Mouse (Mus musculus): ENCODE data around the gene Smoc1. TPM values are rescaled to one million over a fixed set of nuclear protein-coding genes. Genes with fewer than 3 reads are reported as not detected.

The Smoc1 gene
- polyA plus RNA-seq, 1 experiment from 2014 or later, result 12.8 TPM

GRCm38 (mm10) chr12:81018516-81019279 lies 7.9 kb upstream of the Smoc1 start:
- no peaks in the 10 kb centered on the region for H3K9me3 ChIP-seq (ENCODE audit: control insufficient read depth, low read length)
- 85% methylated on average over 20 of the region's 20 CpGs for WGBS
- no peaks in the 10 kb centered on the region for H3K27me3 ChIP-seq (replicated peaks; ENCODE audit: control insufficient read depth, insufficient read depth, low read length)
- H3K4me2 ChIP-seq (ENCODE audit: low read length), result no peak overlapping the region
- no peak overlapping the region for H3K27ac ChIP-seq (ENCODE audit: low read length)
- H3K4me3 ChIP-seq (replicated peaks; ENCODE audit: low read length), result no peak overlapping the region
- H3K9ac ChIP-seq (replicated peaks; ENCODE audit: low read depth, low read length), result no peak overlapping the region
- ATAC-seq, result no peak
- no peaks in the 10 kb centered on the region for H3K4me1 ChIP-seq (replicated peaks; ENCODE audit: control insufficient read depth, insufficient read depth, low read length)
- H3K36me3 ChIP-seq (ENCODE audit: control insufficient read depth, insufficient read depth), result no peaks in the 10 kb centered on the region

- Histone ChIP-seq H3K9ac (replicated peaks; ENCODE audit: low read depth, low read length) (no peak overlapping the region), H3K9me3 (ENCODE audit: control insufficient read depth, low read length) (no peaks in the 10 kb centered on the region), H3K4me1 (replicated peaks; ENCODE audit: control insufficient read depth, insufficient read depth, low read length) (no peaks in the 10 kb centered on the region), H3K27ac (ENCODE audit: low read length) (no peak overlapping the region), H3K27me3 (replicated peaks; ENCODE audit: control insufficient read depth, insufficient read depth, low read length) (0 out of 2 replicates have a peak, but pooled peaks cover under 1% of the 10 kb centered on the region), H3K36me3 (ENCODE audit: control insufficient read depth, insufficient read depth) (no peaks in the 10 kb centered on the region), H3K4me2 (ENCODE audit: low read length) (no peak overlapping the region), H3K4me3 (replicated peaks; ENCODE audit: low read length) (no peak overlapping the region)
- WGBS, result 92% methylated on average over 7 of the region's 7 CpGs
- ATAC-seq, result no peak
These were observed 7.2 kb upstream of the Smoc1 start for GRCm38 (mm10) chr12:81019280-81019935.

GRCm38 (mm10) chr12:81024407-81024806 lies 2.2 kb upstream of the Smoc1 start:
- Histone ChIP-seq H3K9ac (replicated peaks; ENCODE audit: low read depth, low read length) (no peak overlapping the region), H3K27ac (ENCODE audit: low read length) (no peak overlapping the region), H3K9me3 (ENCODE audit: control insufficient read depth, low read length) (no peaks in the 10 kb centered on the region), H3K4me3 (replicated peaks; ENCODE audit: low read length) (no peak overlapping the region), H3K36me3 (ENCODE audit: control insufficient read depth, insufficient read depth) (no peaks in the 10 kb centered on the region), H3K27me3 (replicated peaks; ENCODE audit: control insufficient read depth, insufficient read depth, low read length) (peaks cover 11% of the 10 kb centered on the region; the same call in 1 of the 2 replicates), H3K4me1 (replicated peaks; ENCODE audit: control insufficient read depth, insufficient read depth, low read length) (peaks cover 22% of the 10 kb centered on the region), H3K4me2 (ENCODE audit: low read length) (no peak overlapping the region)
- WGBS, result 91% methylated on average over 7 of the region's 7 CpGs
- no peak for ATAC-seq

- 63% methylated on average over 2 of the region's 2 CpGs for WGBS
These were observed 1.6 kb upstream of the Smoc1 start for GRCm38 (mm10) chr12:81024993-81025392.

GRCm38 (mm10) chr12:81026995-81027942 lies 661 bp downstream of the Smoc1 start:
- peak overlapping the region; percentile 79 for H3K4me3 ChIP-seq (replicated peaks; ENCODE audit: low read length)
- WGBS, result 2% methylated on average over 45 of the region's 45 CpGs
- H3K27me3 ChIP-seq (replicated peaks; ENCODE audit: control insufficient read depth, insufficient read depth, low read length), result peaks cover 11% of the 10 kb centered on the region; the same call in 1 of the 2 replicates
- H3K4me2 ChIP-seq (ENCODE audit: low read length), result peak overlapping the region; percentile 98
- no peaks in the 10 kb centered on the region for H3K36me3 ChIP-seq (ENCODE audit: control insufficient read depth, insufficient read depth)
- H3K9ac ChIP-seq (replicated peaks; ENCODE audit: low read depth, low read length), result peak overlapping the region; percentile 78
- H3K4me1 ChIP-seq (replicated peaks; ENCODE audit: control insufficient read depth, insufficient read depth, low read length), result peaks cover 22% of the 10 kb centered on the region
- peak; percentile 72 for ATAC-seq
- no peak overlapping the region; the same call in 1 of the 2 replicates for H3K27ac ChIP-seq (ENCODE audit: low read length)
- H3K9me3 ChIP-seq (ENCODE audit: control insufficient read depth, low read length), result no peaks in the 10 kb centered on the region

More at GRCm38 (mm10) chr12:81024993-81025392, 1.6 kb upstream of the Smoc1 start:
- Histone ChIP-seq H3K9me3 (ENCODE audit: control insufficient read depth, low read length) (no peaks in the 10 kb centered on the region), H3K4me3 (replicated peaks; ENCODE audit: low read length) (no peak overlapping the region), H3K27me3 (replicated peaks; ENCODE audit: control insufficient read depth, insufficient read depth, low read length) (peaks cover 11% of the 10 kb centered on the region; the same call in 1 of the 2 replicates), H3K4me1 (replicated peaks; ENCODE audit: control insufficient read depth, insufficient read depth, low read length) (peaks cover 22% of the 10 kb centered on the region), H3K27ac (ENCODE audit: low read length) (no peak overlapping the region), H3K9ac (replicated peaks; ENCODE audit: low read depth, low read length) (no peak overlapping the region), H3K36me3 (ENCODE audit: control insufficient read depth, insufficient read depth) (no peaks in the 10 kb centered on the region), H3K4me2 (ENCODE audit: low read length) (no peak overlapping the region)
- no peak for ATAC-seq

- Histone ChIP-seq H3K9ac (replicated peaks; ENCODE audit: low read depth, low read length) (no peak overlapping the region), H3K9me3 (ENCODE audit: control insufficient read depth, low read length) (no peaks in the 10 kb centered on the region), H3K4me2 (ENCODE audit: low read length) (peak overlapping the region; percentile 98), H3K27ac (ENCODE audit: low read length) (no peak overlapping the region), H3K4me3 (replicated peaks; ENCODE audit: low read length) (peak overlapping the region; percentile 79), H3K4me1 (replicated peaks; ENCODE audit: control insufficient read depth, insufficient read depth, low read length) (peaks cover 22% of the 10 kb centered on the region), H3K27me3 (replicated peaks; ENCODE audit: control insufficient read depth, insufficient read depth, low read length) (peaks cover 11% of the 10 kb centered on the region; the same call in 1 of the 2 replicates), H3K36me3 (ENCODE audit: control insufficient read depth, insufficient read depth) (no peaks in the 10 kb centered on the region)
- 47% methylated on average over 16 of the region's 16 CpGs for WGBS
- no peak for ATAC-seq
These were observed 1.8 kb downstream of the Smoc1 start for GRCm38 (mm10) chr12:81028291-81028920.

GRCm38 (mm10) chr12:81029731-81030130 lies 3.1 kb downstream of the Smoc1 start:
- H3K9ac ChIP-seq (replicated peaks; ENCODE audit: low read depth, low read length), result no peak overlapping the region
- H3K27ac ChIP-seq (ENCODE audit: low read length), result no peak overlapping the region
- ATAC-seq, result no peak
- H3K4me3 ChIP-seq (replicated peaks; ENCODE audit: low read length), result no peak overlapping the region
- peaks cover 8% of the 10 kb centered on the region; the same call in 1 of the 2 replicates for H3K27me3 ChIP-seq (replicated peaks; ENCODE audit: control insufficient read depth, insufficient read depth, low read length)
- H3K36me3 ChIP-seq (ENCODE audit: control insufficient read depth, insufficient read depth), result no peaks in the 10 kb centered on the region
- H3K4me1 ChIP-seq (replicated peaks; ENCODE audit: control insufficient read depth, insufficient read depth, low read length), result peaks cover 22% of the 10 kb centered on the region
- WGBS, result 54% methylated on average over 4 of the region's 4 CpGs
- no peaks in the 10 kb centered on the region for H3K9me3 ChIP-seq (ENCODE audit: control insufficient read depth, low read length)
- no peak overlapping the region for H3K4me2 ChIP-seq (ENCODE audit: low read length)

GRCm38 (mm10) chr12:81031579-81031978 lies 5.0 kb downstream of the Smoc1 start:
- Histone ChIP-seq H3K36me3 (ENCODE audit: control insufficient read depth, insufficient read depth) (no peaks in the 10 kb centered on the region), H3K9me3 (ENCODE audit: control insufficient read depth, low read length) (no peaks in the 10 kb centered on the region), H3K27ac (ENCODE audit: low read length) (no peak overlapping the region), H3K4me2 (ENCODE audit: low read length) (no peak overlapping the region), H3K27me3 (replicated peaks; ENCODE audit: control insufficient read depth, insufficient read depth, low read length) (peaks cover 5% of the 10 kb centered on the region; the same call in 1 of the 2 replicates), H3K4me1 (replicated peaks; ENCODE audit: control insufficient read depth, insufficient read depth, low read length) (peaks cover 15% of the 10 kb centered on the region), H3K9ac (replicated peaks; ENCODE audit: low read depth, low read length) (no peak overlapping the region), H3K4me3 (replicated peaks; ENCODE audit: low read length) (no peak overlapping the region)
- 80% methylated on average over 7 of the region's 7 CpGs for WGBS
- ATAC-seq, result no peak

Measured in forebrain, embryonic 16.5 days (tissue).